Mouse (Mus musculus) hindbrain, embryonic 15.5 days (tissue): ENCODE measurements around the gene Hpse2. TPM values are rescaled to one million over a fixed set of nuclear protein-coding genes. Genes with fewer than 3 reads are reported as not detected.
"Not testable (repeated sequence)": the region's sequence is repeated elsewhere in the genome, so short reads cannot be mapped to it uniquely, and the experiment has no call there.

Experiments
- ATAC-seq: fragments of 200-750 bp; cut with Nextera tagmentation; 2 replicates; pipeline ENCODE4 v1.8.0; 2017; ENCODE audit warnings: low read depth, moderate number of reproducible peaks, moderate TSS enrichment; ENCODE audit not compliant: low FRiP score
- H3K27ac ChIP-seq: fragments of 300-500 bp; sonication (generic); replicated peaks from 2 replicates; pipeline ENCODE4 v1.5.1; 2015; ENCODE audit warnings: mild to moderate bottlenecking, inconsistent platforms
- H3K27me3 ChIP-seq: fragments of 300-500 bp; sonication (generic); 2 replicates; pipeline ENCODE4 v1.6.1; 2015; ENCODE audit warnings: control low read depth, inconsistent platforms
- H3K36me3 ChIP-seq: fragments of 300-500 bp; sonication (generic); 2 replicates; pipeline ENCODE4 v1.6.1; 2015; ENCODE audit warnings: control low read depth, inconsistent platforms
- H3K4me1 ChIP-seq: fragments of 300-500 bp; sonication (generic); replicated peaks from 2 replicates; pipeline ENCODE4 v1.6.1; 2015; ENCODE audit warnings: control low read depth, inconsistent platforms
- H3K4me2 ChIP-seq: fragments of 300-500 bp; sonication (generic); 2 replicates; pipeline ENCODE4 v1.6.1; 2015; ENCODE audit warnings: moderate library complexity, mild to moderate bottlenecking, inconsistent platforms
- H3K4me3 ChIP-seq: fragments of 300-500 bp; sonication (generic); 2 replicates; pipeline ENCODE4 v1.5.1; 2015; ENCODE audit warnings: mild to moderate bottlenecking, inconsistent platforms
- H3K9ac ChIP-seq: fragments of 300-500 bp; sonication (generic); 2 replicates; pipeline ENCODE4 v1.6.1; 2015; ENCODE audit warnings: inconsistent platforms
- H3K9me3 ChIP-seq: fragments of 300-500 bp; sonication (generic); 2 replicates; pipeline ENCODE4 v1.6.1; 2016; ENCODE audit warnings: control low read depth, inconsistent platforms
- WGBS: fragments of 180-500 bp; shearing (Covaris S2); methylation state at CpG from one replicate; pipeline ENCODE4 v1.1.7; 2015; 5-methylcytosine and 5-hydroxymethylcytosine counted together
- polyA plus RNA-seq: library from polyadenylated mRNA; unstranded; fragments of >200 nt; fragmentation: Nextera tagmentation; extraction: Ambion mirVana; gene quantifications from 2 replicates; pipeline ENCODE4 v1.2.1, GENCODE M21; 2015

The Hpse2 gene
- polyA plus RNA-seq, 1 experiment from 2014 or later = 0.32 TPM

DNA sequence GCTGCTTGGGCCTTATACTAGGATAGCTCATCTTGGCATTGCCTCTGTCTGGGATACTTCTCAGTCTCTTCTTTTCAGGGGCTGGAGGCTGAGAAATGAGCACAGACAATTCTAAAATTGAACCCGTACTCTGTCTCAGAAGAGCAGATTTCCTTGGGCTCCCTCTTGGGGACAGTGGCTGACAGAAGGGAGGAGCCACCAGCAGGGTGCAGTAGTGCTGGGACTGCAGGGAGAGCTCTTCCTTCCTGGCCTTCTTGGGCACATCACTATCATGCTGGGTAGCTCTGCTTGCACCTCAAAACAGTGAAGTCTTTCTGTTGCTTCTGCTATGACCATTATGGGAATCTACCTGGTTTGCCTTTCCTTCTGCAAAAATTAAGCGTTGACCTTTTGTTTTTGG is 603.0 kb downstream of the Hpse2 start:
- 28% methylated on average over 2 of the region's 2 CpGs for WGBS
- no peak overlapping the region for H3K9ac ChIP-seq
- H3K4me2 ChIP-seq = no peak overlapping the region
- H3K4me3 ChIP-seq = no peak overlapping the region
- no peak for ATAC-seq
- H3K36me3 ChIP-seq = no peaks in the 10 kb centered on the region
- no peaks in the 10 kb centered on the region for H3K27me3 ChIP-seq
- no peaks in the 10 kb centered on the region for H3K9me3 ChIP-seq
- peaks cover 11% of the 10 kb centered on the region for H3K4me1 ChIP-seq
- 0 out of 2 replicates have a peak overlapping the region, but pooled peaks have one; percentile 53 for H3K27ac ChIP-seq

DNA sequence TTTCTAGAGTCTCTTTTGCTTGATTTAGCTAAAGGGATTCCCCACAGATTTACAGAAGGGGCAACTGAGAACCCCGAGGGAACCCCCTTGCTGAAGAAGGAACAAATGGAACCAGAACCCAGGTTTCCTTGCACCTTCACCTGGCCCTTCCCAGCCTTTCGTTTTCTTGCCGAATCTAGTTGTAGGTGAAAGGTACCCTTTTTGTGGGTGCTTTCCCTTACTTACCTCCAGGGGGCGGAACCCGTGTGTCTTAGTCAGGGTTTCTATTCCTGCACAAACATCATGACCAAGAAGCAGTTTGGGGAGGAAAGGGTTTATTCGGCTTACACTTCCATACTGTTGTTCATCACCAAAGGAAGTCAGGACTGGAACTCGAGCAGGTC is 608.0 kb downstream of the Hpse2 start:
- WGBS = 52% methylated on average over 7 of the region's 7 CpGs
- Histone ChIP-seq H3K9ac (peak overlapping the region; percentile 65), H3K4me2 (peak overlapping the region; percentile 69), H3K4me3 (peak overlapping the region; percentile 69), H3K4me1 (peaks cover 11% of the 10 kb centered on the region), H3K27ac (peak overlapping the region; percentile 93)
- not testable (repeated sequence) for H3K27me3 ChIP-seq, H3K36me3 ChIP-seq, ATAC-seq, H3K9me3 ChIP-seq

DNA sequence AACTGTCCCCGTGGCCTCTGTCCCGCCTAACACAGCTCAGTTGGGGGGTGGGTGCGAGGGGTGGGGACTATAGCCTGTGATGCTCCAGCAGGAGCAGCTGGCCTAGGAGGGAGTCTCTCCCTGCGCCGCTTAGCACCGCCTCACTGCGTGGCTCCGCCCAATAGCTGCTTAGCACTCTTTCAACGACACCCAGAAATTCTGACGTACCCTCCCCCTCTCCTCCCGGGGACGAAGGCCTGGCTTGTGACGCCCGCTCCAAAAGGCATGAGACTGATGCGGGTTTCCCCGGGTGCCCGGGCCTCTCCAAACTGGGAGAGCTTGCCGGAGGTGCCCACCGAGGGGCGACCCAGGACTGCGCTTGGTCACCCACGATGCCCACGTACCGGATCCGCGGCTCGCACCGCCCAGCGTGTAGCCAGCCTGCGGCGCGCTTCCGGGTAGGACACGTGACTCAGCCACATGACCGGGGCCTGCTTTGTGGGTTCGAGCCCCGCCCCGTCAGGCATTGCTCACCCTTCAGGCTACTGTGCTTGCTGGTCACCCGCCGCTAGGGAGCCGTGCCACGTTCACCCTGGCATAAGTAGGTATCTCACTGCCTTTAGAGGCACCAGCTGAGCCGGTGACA is 608.5 kb downstream of the Hpse2 start, which contains the start of gene Hps1:
TSS of gene Hps1 (minus strand) at position 448 of the 625 bp plus-strand sequence.
- H3K9me3 ChIP-seq = no peaks in the 10 kb centered on the region
- H3K4me3 ChIP-seq = peak within 1 kb of the TSS; percentile 69
- peak within 1 kb of the TSS; percentile 93 for H3K27ac ChIP-seq
- peak within 1 kb of the TSS; percentile 69 for H3K4me2 ChIP-seq
- no peaks in the 10 kb centered on the region for H3K36me3 ChIP-seq
- under 1% methylated on average over 43 of the region's 43 CpGs for WGBS
- peak within 1 kb of the TSS; percentile 65 for H3K9ac ChIP-seq
- ATAC-seq = peak; percentile 97
- H3K4me1 ChIP-seq = peaks cover 11% of the 10 kb centered on the region
- no peaks in the 10 kb centered on the region for H3K27me3 ChIP-seq

DNA sequence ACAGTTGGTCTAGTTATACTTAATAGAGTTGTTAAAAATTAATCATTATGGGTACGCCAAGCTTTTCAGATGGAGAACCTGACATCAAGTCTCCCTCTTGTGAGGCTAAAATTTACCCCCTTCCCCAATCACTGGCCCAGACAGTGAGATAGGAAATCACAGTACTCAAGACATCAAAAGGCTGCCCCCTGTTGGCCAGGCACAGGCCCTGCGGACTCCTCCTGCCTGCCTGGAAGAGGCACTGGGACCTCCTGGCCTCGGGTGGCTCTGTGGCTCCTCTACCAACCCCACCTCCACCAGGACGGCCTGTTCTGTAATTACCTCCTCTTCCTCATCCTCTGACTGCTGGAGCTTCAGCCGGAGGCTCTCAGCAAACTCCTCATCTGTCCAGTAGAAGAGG is 610.4 kb downstream of the Hpse2 start:
- no peaks in the 10 kb centered on the region for H3K9me3 ChIP-seq
- H3K9ac ChIP-seq = no peak overlapping the region
- no peaks in the 10 kb centered on the region for H3K36me3 ChIP-seq
- 80% methylated on average over 5 of the region's 5 CpGs for WGBS
- H3K4me3 ChIP-seq = no peak overlapping the region
- H3K4me1 ChIP-seq = peaks cover 11% of the 10 kb centered on the region
- H3K27me3 ChIP-seq = no peaks in the 10 kb centered on the region
- H3K27ac ChIP-seq = no peak overlapping the region
- ATAC-seq = no peak
- no peak overlapping the region for H3K4me2 ChIP-seq

DNA sequence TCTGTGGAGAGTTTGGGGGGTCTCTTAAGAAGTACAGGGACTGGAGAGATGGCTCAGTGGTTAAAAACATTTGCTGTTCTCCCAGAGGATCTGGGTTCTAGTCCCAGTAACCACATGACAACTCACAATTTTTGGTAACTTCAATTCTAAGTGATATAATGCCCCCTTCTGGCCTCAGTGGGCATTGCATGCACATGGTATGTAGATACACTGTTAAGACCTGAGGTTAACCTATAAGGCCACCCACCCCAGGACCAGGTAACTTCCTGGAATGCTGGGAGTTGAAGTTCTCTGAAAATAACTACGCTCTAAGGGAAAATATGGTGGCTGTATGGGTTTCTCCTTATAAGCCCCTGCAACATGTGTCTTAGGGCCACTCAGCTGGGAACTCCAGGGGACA is 611.3 kb downstream of the Hpse2 start:
- H3K4me1 ChIP-seq = peaks cover 11% of the 10 kb centered on the region
- H3K9me3 ChIP-seq = no peaks in the 10 kb centered on the region
- H3K9ac ChIP-seq = no peak overlapping the region
- H3K4me3 ChIP-seq = no peak overlapping the region
- ATAC-seq = no peak
- no peak overlapping the region for H3K27ac ChIP-seq
- H3K4me2 ChIP-seq = no peak overlapping the region
- H3K27me3 ChIP-seq = no peaks in the 10 kb centered on the region
- WGBS = 92% methylated on average over 1 of the region's 1 CpGs
- H3K36me3 ChIP-seq = no peaks in the 10 kb centered on the region

DNA sequence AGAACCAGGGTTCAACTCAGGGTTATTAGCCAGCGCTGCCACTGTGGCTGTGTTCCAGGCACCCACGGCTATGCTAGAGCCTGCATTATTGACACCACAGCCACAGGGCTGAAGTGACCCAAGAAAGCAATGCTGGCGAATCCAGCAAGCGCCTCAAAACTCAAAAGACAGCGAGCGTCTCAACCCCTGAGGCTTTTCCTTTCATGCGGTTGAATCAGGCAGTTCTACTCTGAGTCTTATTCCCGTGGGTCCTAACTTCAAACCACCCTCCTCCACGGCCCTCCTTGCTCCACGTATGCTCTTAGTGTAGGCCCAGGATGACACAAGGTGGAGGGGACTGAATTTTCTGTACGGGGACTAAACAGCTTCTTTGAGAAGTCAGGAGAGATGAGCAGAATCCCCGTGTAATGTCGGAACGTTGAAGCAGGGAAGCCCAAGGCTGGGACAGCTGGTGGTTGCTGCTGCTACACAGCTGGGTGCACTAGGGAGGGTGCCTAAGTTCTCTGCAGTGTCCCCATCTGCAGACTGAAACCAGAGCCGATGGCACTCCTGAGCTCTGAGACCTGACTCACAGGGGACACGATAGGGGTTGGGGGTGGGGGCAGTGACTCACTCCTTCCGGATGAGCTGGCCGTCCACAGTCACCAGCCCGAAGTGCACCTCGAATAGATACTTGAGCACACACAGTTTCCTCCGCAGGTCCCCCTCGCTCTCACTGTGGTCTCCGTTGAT is 617.8 kb downstream of the Hpse2 start:
- no peak overlapping the region for H3K4me2 ChIP-seq
- WGBS = 79% methylated on average over 23 of the region's 23 CpGs
- no peaks in the 10 kb centered on the region for H3K9me3 ChIP-seq

DNA sequence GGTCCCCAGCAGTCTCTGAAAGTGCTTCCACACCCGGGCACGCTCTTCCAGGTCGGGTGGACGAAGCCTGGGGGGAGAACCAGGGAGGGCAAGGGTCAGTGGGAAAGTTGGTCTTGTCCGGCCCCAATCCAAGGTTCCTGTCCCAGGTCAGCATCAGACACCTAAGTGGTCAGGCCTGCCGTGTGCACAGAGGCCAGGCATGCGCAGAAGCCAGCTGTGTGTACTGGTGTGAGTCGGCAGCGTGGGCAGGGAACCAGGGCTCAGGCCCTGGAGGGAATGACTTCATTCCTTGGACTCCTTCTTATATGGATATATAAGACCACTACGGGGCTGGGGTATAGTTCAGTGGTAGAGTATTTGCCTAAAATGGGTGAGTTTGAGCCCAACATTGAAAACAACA is 618.5 kb downstream of the Hpse2 start:
- Histone ChIP-seq H3K9me3 (no peaks in the 10 kb centered on the region), H3K27me3 (no peaks in the 10 kb centered on the region)
- 94% methylated on average over 10 of the region's 10 CpGs for WGBS

More for the DNA sequence above, 617.8 kb downstream of the Hpse2 start:
- H3K27me3 ChIP-seq = no peaks in the 10 kb centered on the region
- ATAC-seq = no peak
- H3K4me1 ChIP-seq = no peaks in the 10 kb centered on the region
- H3K27ac ChIP-seq = no peak overlapping the region
- no peak overlapping the region for H3K4me3 ChIP-seq
- H3K9ac ChIP-seq = no peak overlapping the region
- H3K36me3 ChIP-seq = peaks cover 6% of the 10 kb centered on the region; the same call in 1 of the 2 replicates

DNA sequence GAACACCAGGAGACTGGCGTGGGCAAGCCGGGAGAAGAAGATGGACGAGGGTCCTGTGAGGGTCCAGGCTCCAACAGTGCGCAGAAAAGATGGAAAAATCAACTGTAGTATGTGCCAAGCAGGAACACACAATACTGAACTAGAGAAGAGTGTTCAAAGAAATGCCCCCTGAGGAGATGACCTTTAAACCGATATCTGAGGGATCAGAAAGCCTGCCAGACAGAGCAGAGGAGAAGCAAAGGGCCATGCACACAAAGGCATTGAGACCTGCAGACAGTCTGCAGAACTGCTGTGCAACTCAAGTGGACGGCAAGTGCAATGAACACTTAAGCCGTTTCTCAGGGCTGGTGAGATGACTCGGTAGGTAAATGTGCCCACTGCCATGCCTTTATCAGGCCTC is 620.8 kb downstream of the Hpse2 start:
- WGBS = 50% methylated on average over 8 of the region's 8 CpGs
- no peak overlapping the region for H3K4me3 ChIP-seq
- no peaks in the 10 kb centered on the region for H3K9me3 ChIP-seq
- peaks cover 6% of the 10 kb centered on the region; the same call in 1 of the 2 replicates for H3K36me3 ChIP-seq
- H3K4me2 ChIP-seq = no peak overlapping the region
- H3K9ac ChIP-seq = no peak overlapping the region
- H3K27ac ChIP-seq = no peak overlapping the region
- no peaks in the 10 kb centered on the region for H3K27me3 ChIP-seq
- ATAC-seq = no peak
- H3K4me1 ChIP-seq = no peaks in the 10 kb centered on the region

More for the DNA sequence above, 618.5 kb downstream of the Hpse2 start:
- Histone ChIP-seq H3K27ac (no peak overlapping the region), H3K9ac (no peak overlapping the region), H3K4me2 (no peak overlapping the region), H3K36me3 (peaks cover 6% of the 10 kb centered on the region; the same call in 1 of the 2 replicates), H3K4me1 (no peaks in the 10 kb centered on the region), H3K4me3 (no peak overlapping the region)
- ATAC-seq = no peak

DNA sequence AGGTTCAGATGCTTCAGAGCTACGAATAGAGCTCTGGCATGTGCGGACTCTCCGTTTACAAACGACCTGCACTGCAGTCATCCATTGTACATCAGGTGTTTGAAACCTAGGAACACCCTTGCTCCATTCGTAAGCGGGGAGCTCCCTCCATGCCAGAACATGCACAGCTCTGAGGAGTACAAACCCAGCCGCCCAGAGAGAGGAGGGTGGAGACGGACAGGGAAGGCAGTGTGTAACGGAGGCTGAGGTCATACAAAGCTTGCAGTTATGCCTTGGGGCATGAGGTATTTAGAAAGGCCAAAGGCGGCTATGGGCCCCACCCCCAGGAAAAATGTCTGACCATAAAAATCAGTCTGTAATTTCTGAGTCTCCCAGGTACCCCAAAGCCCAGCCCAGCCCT is 623.8 kb downstream of the Hpse2 start:
- Histone ChIP-seq H3K36me3 (no peaks in the 10 kb centered on the region), H3K4me2 (no peak overlapping the region), H3K4me3 (no peak overlapping the region), H3K27ac (no peak overlapping the region), H3K27me3 (no peaks in the 10 kb centered on the region), H3K9me3 (no peaks in the 10 kb centered on the region), H3K9ac (no peak overlapping the region), H3K4me1 (no peaks in the 10 kb centered on the region)
- WGBS = 81% methylated on average over 10 of the region's 10 CpGs
- no peak for ATAC-seq

DNA sequence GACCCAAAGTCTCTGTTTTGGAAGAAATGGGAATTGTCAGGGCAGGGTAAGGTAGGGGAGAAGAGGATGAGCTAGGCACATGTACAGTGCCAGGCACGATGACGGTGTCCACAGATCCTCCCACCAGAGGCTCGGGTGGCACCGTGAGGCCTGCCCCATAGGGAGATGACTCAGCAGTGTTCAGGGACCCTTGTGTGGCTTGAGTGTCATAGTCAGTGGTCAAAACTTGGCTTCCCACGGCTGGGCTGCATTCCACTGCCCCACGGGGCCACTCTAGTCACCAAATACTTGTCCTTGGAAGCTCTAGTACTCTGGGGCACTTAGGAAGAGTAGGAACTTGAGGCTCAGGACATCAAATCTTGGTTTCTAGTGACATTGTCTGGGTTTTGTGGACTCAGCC is 631.5 kb downstream of the Hpse2 start:
- H3K27me3 ChIP-seq = no peaks in the 10 kb centered on the region
- no peak overlapping the region for H3K4me3 ChIP-seq
- 90% methylated on average over 6 of the region's 6 CpGs for WGBS
- ATAC-seq = no peak
- H3K27ac ChIP-seq = no peak overlapping the region
- H3K36me3 ChIP-seq = no peaks in the 10 kb centered on the region
- no peak overlapping the region for H3K4me2 ChIP-seq
- H3K9me3 ChIP-seq = no peaks in the 10 kb centered on the region
- peaks cover 23% of the 10 kb centered on the region for H3K4me1 ChIP-seq
- H3K9ac ChIP-seq = no peak overlapping the region

DNA sequence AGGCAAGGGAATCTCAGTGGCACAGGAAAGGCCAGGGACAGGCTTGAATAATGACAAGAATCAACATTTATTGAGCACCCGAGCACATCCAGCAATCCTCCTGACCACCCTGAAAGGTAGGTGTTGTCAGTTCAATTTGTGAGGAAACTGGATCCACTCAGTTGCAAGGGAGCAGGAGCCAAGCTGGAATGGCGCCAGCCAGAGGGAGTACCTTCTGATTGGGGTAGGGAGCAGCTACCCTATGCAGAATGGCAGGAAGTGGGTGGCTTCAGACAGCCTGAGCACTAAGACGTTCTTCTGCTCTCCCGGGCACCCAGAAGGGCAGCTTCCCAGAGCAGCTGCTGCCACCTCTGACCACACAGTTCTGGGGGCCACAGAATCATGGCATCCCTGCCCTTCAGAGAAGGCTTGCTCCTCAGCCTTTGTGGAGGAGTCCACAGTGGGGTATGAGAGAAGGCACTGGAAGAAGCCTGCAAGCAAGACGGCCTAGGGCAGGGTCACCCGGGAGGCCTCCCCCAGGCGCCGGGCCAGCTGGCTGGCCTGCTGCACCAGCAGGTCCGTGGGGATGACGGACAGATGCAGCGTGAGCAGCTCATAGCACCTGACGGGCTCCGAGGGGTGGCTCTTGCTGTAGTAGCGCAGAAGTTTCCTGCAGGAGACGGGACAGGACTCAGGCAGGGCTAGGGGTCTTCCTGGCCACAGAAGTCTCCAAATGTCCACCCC is 632.8 kb downstream of the Hpse2 start:
- H3K27me3 ChIP-seq = no peaks in the 10 kb centered on the region
- H3K4me3 ChIP-seq = no peak overlapping the region
- no peak for ATAC-seq
- peaks cover 27% of the 10 kb centered on the region for H3K4me1 ChIP-seq
- H3K36me3 ChIP-seq = no peaks in the 10 kb centered on the region
- WGBS = 64% methylated on average over 15 of the region's 15 CpGs
- no peak overlapping the region for H3K4me2 ChIP-seq
- no peak overlapping the region for H3K27ac ChIP-seq
- no peak overlapping the region for H3K9ac ChIP-seq
- no peaks in the 10 kb centered on the region for H3K9me3 ChIP-seq
